Mouse (Mus musculus): ENCODE results near the gene Usp8. TPM values are rescaled to one million over a fixed set of nuclear protein-coding genes. Genes with fewer than 3 reads are reported as not detected.

The Usp8 gene
- total and polyA plus RNA-seq, 3 experiments: 13.2 to 79.8 (median 72.7) TPM

- DNase-seq: no peak
These were observed 33.2 kb downstream of the Usp8 start for GRCm38 (mm10) chr2:126740314-126740713.

- DNase-seq: no peak
These were observed 36.3 kb downstream of the Usp8 start for GRCm38 (mm10) chr2:126743389-126743788.

- DNase-seq: no peak
These were observed 48.5 kb downstream of the Usp8 start for GRCm38 (mm10) chr2:126755664-126756063.

- no peak for DNase-seq
These were observed 52.2 kb downstream of the Usp8 start for GRCm38 (mm10) chr2:126759351-126759750.

GRCm38 (mm10) chr2:126765867-126766582 lies 58.9 kb downstream of the Usp8 start:
- DNase-seq: no peak

- no peak for DNase-seq
These were observed 60.5 kb downstream of the Usp8 start for GRCm38 (mm10) chr2:126767599-126767998.

GRCm38 (mm10) chr2:126768194-126768593 lies 61.1 kb downstream of the Usp8 start:
- DNase-seq: no peak

- DNase-seq: peak; percentile 21
These were observed 62.5 kb downstream of the Usp8 start for GRCm38 (mm10) chr2:126769431-126770181.

GRCm38 (mm10) chr2:126772217-126772616 lies 65.1 kb downstream of the Usp8 start:
- DNase-seq: no peak

GRCm38 (mm10) chr2:126775951-126776350 lies 68.8 kb downstream of the Usp8 start:
- no peak for DNase-seq

GRCm38 (mm10) chr2:126776416-126776815 lies 69.3 kb downstream of the Usp8 start:
- DNase-seq: no peak

- peak; percentile 38 for DNase-seq
These were observed 71.7 kb downstream of the Usp8 start for GRCm38 (mm10) chr2:126778806-126779205.

GRCm38 (mm10) chr2:126780286-126780685 lies 73.2 kb downstream of the Usp8 start:
- DNase-seq: no peak

GRCm38 (mm10) chr2:126781478-126781877 lies 74.3 kb downstream of the Usp8 start:
- DNase-seq: no peak

GRCm38 (mm10) chr2:126782433-126782832 lies 75.3 kb downstream of the Usp8 start:
- DNase-seq: peak; percentile 56

- DNase-seq: no peak
These were observed 76.2 kb downstream of the Usp8 start, which contains the start of gene Usp50 for GRCm38 (mm10) chr2:126783370-126783769. TSS of gene Usp50 (minus strand) at chr2:126783470.

- DNase-seq: no peak
These were observed 80.7 kb downstream of the Usp8 start for GRCm38 (mm10) chr2:126787721-126788342.

GRCm38 (mm10) chr2:126792611-126793010 lies 85.5 kb downstream of the Usp8 start:
- no peak for DNase-seq

GRCm38 (mm10) chr2:126795708-126796107 lies 88.6 kb downstream of the Usp8 start:
- DNase-seq: no peak

- DNase-seq: no peak
These were observed 91.3 kb downstream of the Usp8 start for GRCm38 (mm10) chr2:126798455-126798854.

GRCm38 (mm10) chr2:126801980-126802379 lies 94.9 kb downstream of the Usp8 start:
- DNase-seq: no peak

All from adrenal gland, adult 2 months (tissue).